Mouse (Mus musculus) cerebellum, adult 9-10 months (tissue): ENCODE results near the gene Lifr.

Experiments used
- DNase-seq: peaks from one replicate; pipeline ENCODE4 v3.0.0; 2022

Gene Lifr

GRCm38 (mm10) chr15:7129944-7130287 is 39.5 kb downstream of the Lifr start:
- no peak for DNase-seq

DNA sequence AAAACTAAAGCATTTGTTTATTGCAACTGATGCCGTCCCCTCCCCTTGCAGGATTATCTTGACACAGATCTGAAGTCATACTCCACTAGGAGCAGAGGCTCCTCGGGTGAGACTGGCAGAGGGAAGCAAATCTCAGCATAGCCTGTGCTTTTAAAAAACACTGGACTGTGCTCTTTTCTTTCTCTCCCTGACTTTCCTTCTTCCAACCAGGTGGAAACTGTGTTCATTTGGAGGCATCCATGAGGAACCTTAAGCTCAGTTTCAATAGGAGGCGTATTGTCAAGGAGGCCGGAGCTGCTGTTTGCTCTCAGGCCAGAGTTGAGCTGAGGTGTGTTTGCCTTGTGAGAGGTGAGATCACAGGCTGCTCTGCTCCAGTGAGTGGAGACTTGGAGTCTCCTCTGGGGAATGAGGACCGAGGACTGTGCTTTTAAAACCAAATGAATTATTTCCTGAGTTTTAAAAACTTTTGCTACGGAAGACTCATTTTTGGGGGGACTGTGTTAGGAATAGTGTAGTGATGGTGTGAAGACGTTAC is 40.3 kb downstream of the Lifr start:
- DNase-seq = no peak

DNA sequence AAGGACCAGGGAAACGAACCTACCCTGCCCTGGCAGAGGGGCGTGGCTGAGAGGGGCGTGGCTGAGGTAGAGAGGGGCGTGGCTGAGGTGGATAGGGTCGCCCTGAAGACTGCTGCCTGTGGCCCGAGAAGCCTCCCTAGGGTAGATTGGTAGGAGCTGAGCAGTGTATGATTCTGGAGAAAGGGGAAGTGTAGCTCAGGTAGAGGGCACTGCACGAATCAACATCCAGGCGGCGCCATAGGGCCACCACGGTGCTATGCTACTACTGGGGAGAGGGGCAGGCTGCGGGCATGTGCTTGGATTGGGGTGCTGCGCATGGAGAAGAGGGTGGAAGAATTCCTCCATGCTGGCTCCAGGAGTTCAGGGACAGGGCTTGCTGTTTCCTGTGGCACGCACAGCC is 42.3 kb downstream of the Lifr start:
- no peak for DNase-seq

DNA sequence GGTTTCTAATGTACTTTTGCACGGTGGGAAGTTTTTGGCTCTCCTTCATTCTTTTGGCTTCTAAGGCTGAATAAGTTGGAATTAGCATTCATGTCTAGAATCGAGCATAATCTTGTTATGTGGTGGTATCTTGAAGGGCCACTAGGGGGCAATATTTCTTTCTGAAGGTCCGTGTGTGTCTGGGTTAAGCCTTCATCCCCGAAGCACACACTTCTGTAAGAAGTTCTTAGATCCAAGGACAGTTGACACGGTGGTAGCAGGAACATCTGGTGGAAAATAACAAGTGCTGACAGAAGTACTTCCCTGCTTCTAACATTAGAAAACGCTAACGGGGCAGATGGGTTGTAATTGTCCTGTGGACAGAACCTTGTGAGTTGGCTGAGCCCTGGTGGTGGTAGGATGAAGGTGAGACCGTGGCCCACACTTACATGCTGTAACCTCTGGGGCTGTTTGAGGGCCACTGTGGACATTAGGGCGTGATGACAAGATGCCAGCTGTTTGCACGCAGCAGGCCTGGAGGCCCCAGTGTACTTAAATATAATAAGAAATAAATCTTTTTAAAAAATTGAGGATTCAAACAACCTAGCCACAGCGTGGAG is 44.1 kb downstream of the Lifr start:
- peak; percentile 34 for DNase-seq

DNA sequence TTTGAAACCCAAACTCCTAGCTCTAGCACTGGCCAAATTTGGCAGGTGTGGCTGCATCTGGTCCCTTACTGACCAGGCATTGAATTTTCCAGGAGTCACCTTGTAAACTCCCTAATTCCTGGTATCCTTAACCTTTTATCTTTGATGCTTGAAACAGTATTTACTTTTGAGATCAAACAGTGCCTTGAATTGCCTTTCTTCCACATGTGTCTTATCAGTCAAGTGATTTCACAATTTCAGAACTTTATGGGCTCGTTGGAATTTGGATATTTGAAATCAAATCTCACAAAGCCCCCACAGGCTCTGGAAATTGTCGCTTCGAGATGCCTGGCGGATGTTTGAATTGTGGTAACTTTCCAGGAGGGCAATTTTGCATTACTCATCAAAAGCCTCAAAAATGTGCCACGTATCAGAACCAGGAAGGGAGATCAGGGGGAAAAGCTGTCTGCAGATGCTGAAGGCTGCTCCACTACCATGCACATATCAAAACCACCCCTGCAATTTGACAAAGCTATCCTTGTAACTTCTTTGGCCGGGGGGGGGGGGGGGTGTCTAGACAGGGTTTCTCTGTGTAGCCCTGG is 45.7 kb downstream of the Lifr start:
- DNase-seq = no peak

- DNase-seq = no peak
These were observed 46.5 kb downstream of the Lifr start for GRCm38 (mm10) chr15:7136912-7137311.

- no peak for DNase-seq
These were observed 47.2 kb downstream of the Lifr start for GRCm38 (mm10) chr15:7137607-7138006.

DNA sequence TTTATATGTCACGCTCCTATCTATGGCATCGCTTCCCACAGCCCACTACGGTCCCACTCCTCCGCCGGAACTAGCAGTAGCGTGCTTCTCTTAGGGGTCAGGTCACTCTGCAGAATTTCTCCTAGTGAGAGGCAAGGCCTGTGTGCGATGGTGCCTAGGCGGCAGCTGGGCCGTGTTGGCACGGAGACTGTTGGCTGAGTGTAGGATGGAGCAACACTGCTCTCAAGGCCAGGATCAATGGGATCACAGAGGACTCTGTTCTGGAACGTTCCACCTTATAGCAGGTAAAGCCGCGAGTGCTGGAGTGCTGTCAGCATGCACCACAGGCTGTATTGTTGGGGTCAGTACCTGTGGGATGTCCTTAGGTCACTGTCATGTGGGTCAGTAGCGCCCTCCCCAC is 48.1 kb downstream of the Lifr start:
- no peak for DNase-seq

- no peak for DNase-seq
These were observed 49.9 kb downstream of the Lifr start for GRCm38 (mm10) chr15:7140322-7140721.

DNA sequence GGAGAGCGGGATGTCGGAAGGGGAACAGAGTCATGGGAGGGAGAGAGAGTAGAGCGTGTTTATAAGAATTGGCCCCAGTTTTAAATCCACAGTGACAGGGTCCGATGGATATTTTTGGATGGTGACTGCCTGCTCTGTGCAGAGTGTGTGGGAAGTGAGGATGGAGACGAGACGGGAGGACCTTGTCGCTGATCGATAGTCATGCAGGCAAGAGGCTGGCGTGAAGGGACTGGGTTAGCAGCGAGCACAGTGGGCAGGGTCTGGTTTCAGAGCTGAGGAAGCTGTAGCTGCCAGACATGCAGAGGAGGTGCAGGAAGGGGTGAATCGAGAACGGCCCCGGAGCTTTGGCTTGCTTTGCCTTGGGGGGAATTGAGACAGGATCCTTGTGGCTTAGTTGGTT is 50.8 kb downstream of the Lifr start:
- no peak for DNase-seq

DNA sequence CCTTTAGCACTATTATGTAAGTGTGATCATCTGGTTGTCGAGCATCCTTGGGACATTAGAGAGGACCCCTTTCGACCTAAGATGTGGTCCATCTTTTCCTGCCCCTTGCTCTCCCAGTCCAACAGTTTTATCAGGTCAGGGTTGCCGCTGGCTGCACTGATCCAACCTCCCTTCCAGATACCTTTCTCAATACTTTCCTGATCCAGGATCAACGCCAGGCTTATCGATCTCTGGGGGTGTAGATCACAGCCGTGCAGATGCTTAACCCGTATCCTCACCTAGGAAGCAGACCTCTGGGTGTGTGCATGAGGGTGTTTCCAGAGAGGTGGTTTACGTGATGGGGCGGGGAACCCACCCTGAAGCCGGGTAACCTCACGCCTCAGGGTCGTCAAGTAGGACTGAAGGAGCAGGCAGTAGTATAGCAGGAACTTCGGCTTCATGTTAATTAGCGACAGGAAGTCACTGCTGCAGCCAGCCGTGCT is 53.3 kb downstream of the Lifr start:
- no peak for DNase-seq

DNA sequence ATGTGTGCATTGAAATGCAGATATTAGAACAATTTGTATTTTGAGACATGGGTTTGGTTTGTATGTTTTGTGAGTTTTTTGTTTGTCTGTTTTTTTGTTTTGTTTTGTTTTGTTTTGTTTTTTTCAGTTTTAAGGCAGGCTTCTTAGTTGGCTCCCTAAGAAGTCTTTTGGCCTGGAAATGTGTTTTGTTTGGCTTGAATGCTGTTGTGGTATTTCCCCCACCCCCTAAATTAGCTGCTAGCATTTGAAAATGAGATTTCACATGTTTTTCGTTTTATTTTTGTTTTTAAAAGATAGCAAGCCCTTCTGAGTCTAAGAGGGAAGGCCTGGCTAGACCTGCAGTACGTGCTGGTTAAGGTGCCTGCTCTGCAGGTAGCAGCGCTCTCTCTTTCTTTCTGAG is 54.1 kb downstream of the Lifr start:
- DNase-seq = no peak

- no peak for DNase-seq
These were observed 54.5 kb downstream of the Lifr start for GRCm38 (mm10) chr15:7144942-7145341.

DNA sequence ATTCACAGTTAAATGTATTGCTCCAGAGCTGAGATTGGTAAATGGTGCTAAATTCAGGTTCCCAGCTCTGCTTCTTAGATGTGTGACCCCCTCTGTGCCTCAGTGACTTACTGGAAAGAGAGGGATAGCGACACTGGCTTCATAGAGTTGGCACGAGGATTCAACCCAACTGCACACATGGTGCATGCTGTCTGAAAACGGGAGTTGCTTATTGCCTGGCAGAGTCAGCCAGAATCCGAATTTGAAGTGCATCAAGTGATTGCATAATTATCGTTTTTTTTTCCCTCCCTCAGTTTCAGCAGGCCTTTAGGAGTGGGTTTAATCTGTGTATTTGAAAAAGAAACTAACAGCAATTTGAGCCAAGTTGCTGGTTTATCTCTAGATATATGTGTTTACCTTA is 55.1 kb downstream of the Lifr start:
- DNase-seq = no peak

GRCm38 (mm10) chr15:7146529-7146928 is 56.1 kb downstream of the Lifr start:
- DNase-seq = no peak

DNA sequence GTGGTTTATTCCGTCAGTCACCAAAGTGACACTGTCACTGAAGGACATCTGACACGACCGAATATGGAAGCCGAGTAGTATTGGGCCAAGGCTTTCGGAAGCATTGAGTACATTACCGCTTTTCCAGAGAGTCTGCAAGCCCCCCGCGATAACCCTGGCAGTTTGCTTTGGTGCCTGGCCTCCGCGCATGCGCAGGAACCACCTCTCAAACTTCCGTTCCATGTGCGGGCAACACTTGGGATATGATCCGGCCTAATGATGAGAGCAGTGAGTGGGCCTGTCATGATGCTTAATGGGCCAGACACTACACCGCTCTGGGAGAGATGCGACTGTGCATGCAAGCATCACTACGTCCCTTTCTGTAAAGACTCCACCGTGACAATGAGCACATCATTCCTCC is 59.4 kb downstream of the Lifr start:
- DNase-seq = no peak

DNA sequence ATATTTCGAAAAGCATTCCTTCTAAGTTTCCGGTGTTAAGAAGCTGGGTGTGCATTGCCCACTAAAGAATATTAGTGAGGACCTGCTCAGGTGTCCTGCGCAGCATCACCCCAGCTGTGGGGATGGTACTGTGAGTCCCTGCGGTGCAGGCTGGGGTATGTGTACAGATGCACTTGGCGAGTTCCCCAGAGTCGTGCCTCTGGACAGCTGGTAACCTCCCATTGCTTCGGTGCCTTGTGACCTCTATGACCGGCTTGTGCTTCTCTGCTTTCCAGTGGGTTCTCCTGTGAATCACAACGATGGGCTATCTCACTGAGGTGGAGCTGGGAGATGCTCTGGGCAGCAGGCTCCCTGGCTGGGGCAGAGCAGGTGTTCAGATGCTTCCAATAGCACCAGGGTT is 60.2 kb downstream of the Lifr start:
- DNase-seq = no peak

DNA sequence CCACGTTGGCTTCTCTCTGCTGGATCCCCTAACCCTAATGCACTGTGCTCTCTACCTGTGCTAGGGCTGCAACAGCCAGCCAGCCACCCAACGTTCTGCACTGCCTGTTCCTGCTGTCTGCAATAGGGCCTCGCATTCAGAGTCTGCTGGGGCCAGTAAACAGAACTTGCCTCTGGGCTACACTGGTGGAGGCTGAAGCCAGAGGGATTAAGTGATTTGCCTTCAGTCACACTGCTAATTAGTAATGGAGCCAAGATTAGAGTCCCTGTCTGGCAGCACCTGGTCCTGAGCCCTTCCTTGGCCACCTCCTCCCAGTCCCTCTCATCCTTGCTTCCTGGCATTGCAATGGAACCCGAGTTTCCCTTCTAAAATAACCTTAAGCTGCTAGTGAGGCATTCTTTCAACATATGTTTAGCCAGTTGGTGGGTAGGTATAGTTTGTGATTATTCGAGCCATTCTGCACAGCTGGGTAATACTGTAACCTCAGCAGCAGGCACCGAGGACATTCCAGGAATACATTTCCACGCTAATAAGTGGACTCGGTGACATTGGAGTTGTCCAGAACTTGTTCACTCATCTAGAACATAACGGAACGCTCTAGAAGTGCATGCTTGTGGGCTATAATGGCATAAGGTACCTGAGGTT is 61.8 kb downstream of the Lifr start:
- no peak for DNase-seq

- no peak for DNase-seq
These were observed 63.8 kb downstream of the Lifr start for GRCm38 (mm10) chr15:7154010-7154736.

GRCm38 (mm10) chr15:7154737-7155090 is 64.3 kb downstream of the Lifr start:
- no peak for DNase-seq

- DNase-seq = no peak
These were observed 67.2 kb downstream of the Lifr start for GRCm38 (mm10) chr15:7157658-7158057.

GRCm38 (mm10) chr15:7159869-7160268 is 69.5 kb downstream of the Lifr start:
- DNase-seq = no peak

DNA sequence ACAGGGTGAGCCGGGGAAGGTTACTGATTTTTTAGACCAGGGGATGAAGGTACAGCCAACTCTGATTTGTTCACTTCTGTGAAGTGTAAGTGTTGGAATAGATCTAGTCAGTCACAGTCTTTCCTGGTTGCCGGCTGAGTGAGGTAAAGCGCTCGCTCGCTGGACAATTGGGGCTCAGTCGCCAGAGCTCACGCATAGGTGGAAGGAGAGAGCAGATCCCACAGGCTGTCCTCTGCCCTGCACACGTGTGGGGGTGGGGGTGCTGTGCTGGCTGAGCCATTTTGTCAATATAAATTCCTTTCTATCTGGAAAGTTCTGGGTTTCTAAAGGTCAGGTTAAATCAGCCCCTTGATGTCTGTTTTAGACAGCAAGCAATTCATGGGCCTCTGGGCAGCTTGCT is 69.9 kb downstream of the Lifr start:
- no peak for DNase-seq

DNA sequence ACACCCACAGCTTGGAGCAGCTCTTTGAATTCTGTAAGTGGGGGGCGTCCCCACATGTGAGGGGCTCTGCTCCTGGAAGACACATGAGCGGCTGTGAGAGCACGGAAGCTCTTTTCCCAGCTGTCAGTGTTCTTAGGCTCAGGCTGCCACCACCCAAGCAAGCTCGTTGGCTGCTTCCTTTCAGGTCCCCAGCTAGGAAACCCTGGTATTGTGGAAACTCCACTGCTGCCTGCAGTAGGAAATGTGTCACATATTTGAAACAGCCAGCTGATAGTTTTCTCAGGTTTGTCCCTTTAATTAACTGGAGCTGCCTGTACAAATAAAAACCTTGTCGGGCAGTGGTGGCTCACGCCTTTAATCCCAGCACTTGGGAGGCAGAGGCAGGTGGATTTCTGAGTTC is 73.4 kb downstream of the Lifr start:
- DNase-seq = no peak
